Mouse (Mus musculus) heart, postnatal 0 days (tissue): ENCODE measurements around the gene Myo16. TPM values are rescaled to one million over a fixed set of nuclear protein-coding genes. Genes with fewer than 3 reads are reported as not detected.

Experiments used
- ATAC-seq: fragments of 200-750 bp; cut with Nextera tagmentation; 2 replicates; pipeline ENCODE4 v1.8.0; 2017; ENCODE audit warnings: low read depth, moderate number of reproducible peaks, moderate library complexity; ENCODE audit not compliant: insufficient read depth
- DNase-seq: peaks from one replicate; pipeline ENCODE4 v3.0.0-alpha.2; 2016; ENCODE audit warnings: low spot score
- H3K27ac ChIP-seq: fragments of 300-500 bp; sonication (generic); 2 replicates; pipeline ENCODE4 v1.5.1; 2014; ENCODE audit warnings: low read depth, mild to moderate bottlenecking
- H3K27me3 ChIP-seq: fragments of 300-500 bp; sonication (generic); 2 replicates; pipeline ENCODE4 v1.6.1; 2014; ENCODE audit warnings: low read length, mixed read lengths; ENCODE audit not compliant: control insufficient read depth, insufficient read depth
- H3K36me3 ChIP-seq: fragments of 300-500 bp; sonication (generic); replicated peaks from 2 replicates; pipeline ENCODE4 v1.6.1; 2014; ENCODE audit warnings: low read length, mixed read lengths; ENCODE audit not compliant: control insufficient read depth, insufficient read depth
- H3K4me1 ChIP-seq: fragments of 300-500 bp; sonication (generic); 2 replicates; pipeline ENCODE4 v1.6.1; 2014; ENCODE audit warnings: antibody characterized with exemption; ENCODE audit not compliant: control insufficient read depth, insufficient read depth
- H3K4me2 ChIP-seq: fragments of 300-500 bp; sonication (generic); 2 replicates; pipeline ENCODE4 v1.6.1; 2014; ENCODE audit warnings: low read depth, mild to moderate bottlenecking, low read length, moderate library complexity
- H3K4me3 ChIP-seq: fragments of 300-500 bp; sonication (generic); 2 replicates; pipeline ENCODE4 v1.5.1; 2014; ENCODE audit warnings: low read depth, low read length
- H3K9ac ChIP-seq: fragments of 300-500 bp; sonication (generic); replicated peaks from 2 replicates; pipeline ENCODE4 v1.6.1; 2014; ENCODE audit warnings: low read depth, low read length, mixed read lengths
- H3K9me3 ChIP-seq: fragments of 300-500 bp; sonication (generic); replicated peaks from 2 replicates; pipeline ENCODE4 v1.6.1; 2016; ENCODE audit warnings: low read length; ENCODE audit not compliant: control insufficient read depth
- CTCF ChIP-seq: IDR thresholded peaks from 2 replicates; pipeline ENCODE4 v1.5.1; 2016; ENCODE audit warnings: antibody characterized with exemption, control low read depth, low read depth
- EP300 ChIP-seq: IDR thresholded peaks from 2 replicates; pipeline ENCODE4 v1.6.1; 2016; ENCODE audit warnings: antibody characterized with exemption, low read depth
- WGBS: fragments of 180-500 bp; shearing (Covaris S2); extraction: QIAGEN DNeasy Blood & Tissue Kit; methylation state at CpG from one replicate; pipeline ENCODE4 v1.1.7; 2014; 5-methylcytosine and 5-hydroxymethylcytosine counted together
- polyA plus RNA-seq: library from polyadenylated mRNA; unstranded; fragments of >200 nt; fragmentation: Nextera tagmentation; extraction: Ambion mirVana; gene quantifications from 2 replicates; pipeline ENCODE4 v1.2.1, GENCODE M21; 2015
- total RNA-seq: library from RNA; depleted of rRNA; stranded (reverse); fragments of >200 nt; gene quantifications from 2 replicates; pipeline ENCODE4 v1.2.3, GENCODE M21; 2014; ENCODE audit warnings: low replicate concordance

Gene Myo16
- total and polyA plus RNA-seq, 2 experiments from 2014 or later = not detected

DNA sequence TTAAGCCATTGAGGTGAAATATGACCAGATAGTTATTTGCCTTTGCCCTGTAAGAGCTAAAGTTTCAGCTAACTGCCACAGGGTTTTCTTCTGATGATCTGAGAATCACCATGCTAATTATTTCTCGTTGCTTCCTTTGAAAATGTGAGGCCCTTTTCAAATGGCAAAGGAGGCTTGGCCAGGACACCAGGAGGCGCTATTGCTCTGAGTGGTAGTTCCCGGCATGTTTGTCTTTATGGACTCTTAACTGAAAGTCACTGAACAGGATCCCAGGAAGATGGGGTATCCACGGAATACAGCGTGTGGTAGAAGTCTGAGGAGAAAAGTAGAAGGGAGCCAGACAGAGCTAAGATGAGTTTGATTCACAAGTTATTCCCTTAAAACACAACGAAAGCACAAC lies 420.4 kb downstream of the Myo16 start:
- H3K27me3 ChIP-seq = no peaks in the 10 kb centered on the region
- peak; percentile 94 for TF ChIP-seq CTCF
- no peak for TF ChIP-seq EP300
- H3K36me3 ChIP-seq = no peaks in the 10 kb centered on the region
- H3K9me3 ChIP-seq = no peaks in the 10 kb centered on the region
- ATAC-seq (no peak), DNase-seq (peak; percentile 74)
- no peak overlapping the region for H3K4me2 ChIP-seq
- H3K27ac ChIP-seq = no peak overlapping the region
- 26% methylated on average over 6 of the region's 6 CpGs for WGBS
- no peaks in the 10 kb centered on the region for H3K4me1 ChIP-seq
- no peak overlapping the region for H3K9ac ChIP-seq
- no peak overlapping the region for H3K4me3 ChIP-seq

DNA sequence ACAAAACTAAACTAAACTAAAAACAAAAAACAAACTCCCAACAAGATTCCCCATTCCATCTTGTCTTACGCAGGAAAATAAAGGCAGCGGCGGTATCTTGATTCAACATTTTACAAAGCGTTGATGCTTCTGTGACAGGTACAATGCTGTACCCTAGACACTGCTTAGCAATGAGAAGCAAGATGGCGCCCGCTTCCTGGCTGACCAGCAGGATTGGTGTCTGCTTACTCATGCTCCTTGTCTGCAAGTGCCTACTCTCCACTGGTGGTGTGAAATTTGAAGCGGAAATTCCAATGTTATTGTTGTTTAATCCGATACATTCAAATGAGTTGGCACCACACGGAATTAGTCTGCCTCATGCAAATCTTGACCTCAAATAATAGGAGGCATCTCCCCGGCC lies 421.5 kb downstream of the Myo16 start:
- TF ChIP-seq CTCF = no peak
- TF ChIP-seq EP300 = no peak
- H3K4me2 ChIP-seq = no peak overlapping the region
- H3K4me1 ChIP-seq = no peaks in the 10 kb centered on the region
- H3K36me3 ChIP-seq = no peaks in the 10 kb centered on the region
- H3K9me3 ChIP-seq = no peaks in the 10 kb centered on the region
- no peak overlapping the region for H3K9ac ChIP-seq
- DNase-seq = no peak
- no peak for ATAC-seq
- H3K4me3 ChIP-seq = no peak overlapping the region
- no peaks in the 10 kb centered on the region for H3K27me3 ChIP-seq
- H3K27ac ChIP-seq = no peak overlapping the region
- 96% methylated on average over 10 of the region's 10 CpGs for WGBS

DNA sequence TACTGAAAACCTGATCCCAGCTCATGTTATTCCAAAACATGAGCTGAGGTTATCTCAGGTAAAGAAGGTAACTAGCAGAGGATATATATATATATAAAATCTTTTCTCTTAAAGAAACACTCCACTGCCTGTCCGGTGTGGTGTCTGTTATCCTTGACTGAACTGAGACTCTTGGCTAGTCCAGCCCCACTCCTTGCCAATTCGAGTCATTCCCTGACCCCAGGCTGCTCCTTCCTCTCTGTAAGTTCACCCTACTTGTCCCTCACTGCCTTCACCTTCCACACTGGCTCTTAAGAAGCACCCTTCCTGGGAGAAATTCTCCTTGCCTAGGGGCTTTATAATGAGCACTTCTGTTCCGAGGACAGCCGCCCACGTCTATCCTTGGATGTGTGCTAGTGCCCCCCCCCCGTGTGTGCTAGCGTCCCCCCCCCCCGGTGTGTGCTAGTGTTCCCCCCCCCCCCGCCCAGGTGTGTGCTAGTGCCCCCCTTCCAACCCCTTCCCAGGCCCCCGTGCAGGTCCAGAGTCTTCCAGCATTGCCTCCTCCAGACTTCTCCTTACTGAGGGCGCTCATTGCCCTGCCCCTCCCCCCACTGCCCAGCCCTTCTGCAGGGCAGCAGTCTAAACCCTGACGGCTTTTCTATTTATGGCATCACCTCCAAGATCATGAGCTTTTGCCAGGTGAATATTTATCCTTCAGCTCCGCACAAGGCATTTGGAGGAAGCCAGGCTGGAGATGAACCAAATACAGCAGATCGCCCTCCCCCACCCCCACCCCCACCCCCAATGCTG lies 433.4 kb downstream of the Myo16 start:
- ATAC-seq (peak; percentile 80; the same call in 1 of the 2 replicates), DNase-seq (peak; percentile 51)
- Histone ChIP-seq H3K9ac (no peak overlapping the region), H3K4me1 (peaks cover 16% of the 10 kb centered on the region; the same call in 1 of the 2 replicates), H3K36me3 (no peaks in the 10 kb centered on the region), H3K9me3 (no peaks in the 10 kb centered on the region), H3K27ac (peak overlapping the region; percentile 55), H3K27me3 (no peaks in the 10 kb centered on the region), H3K4me2 (peak overlapping the region; percentile 14; the same call in 1 of the 2 replicates), H3K4me3 (no peak overlapping the region)
- WGBS = 21% methylated on average over 11 of the region's 14 CpGs
- TF ChIP-seq EP300 (no peak), CTCF (no peak)

DNA sequence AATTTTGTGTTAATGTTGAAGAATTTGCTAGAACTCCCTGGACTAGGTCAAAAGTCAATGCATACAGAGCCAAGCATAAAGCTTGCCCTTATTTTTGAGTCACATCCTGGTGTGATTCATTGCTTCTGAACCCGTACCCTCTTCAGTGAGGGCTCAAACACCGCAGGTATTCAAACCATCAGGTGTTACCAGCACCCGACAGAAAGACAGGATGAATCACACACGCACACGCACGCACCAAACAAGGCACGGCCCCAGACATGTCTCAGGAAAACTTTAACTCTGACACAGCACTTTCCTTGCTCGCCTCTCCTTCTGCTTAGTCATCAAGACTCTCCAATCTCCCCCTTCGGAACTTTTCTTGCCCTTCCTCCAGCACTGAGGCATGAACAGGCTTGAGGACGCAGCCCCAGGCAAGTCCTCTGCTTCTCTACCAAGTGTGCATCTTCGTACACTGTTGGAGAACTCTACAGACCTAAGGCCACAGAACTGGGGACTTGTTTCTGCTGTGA lies 435.8 kb downstream of the Myo16 start:
- Histone ChIP-seq H3K9me3 (no peaks in the 10 kb centered on the region), H3K9ac (no peak overlapping the region), H3K4me3 (no peak overlapping the region), H3K27ac (no peak overlapping the region), H3K27me3 (no peaks in the 10 kb centered on the region), H3K36me3 (no peaks in the 10 kb centered on the region), H3K4me2 (no peak overlapping the region), H3K4me1 (peaks cover 16% of the 10 kb centered on the region; the same call in 1 of the 2 replicates)
- 76% methylated on average over 11 of the region's 11 CpGs for WGBS
- no peak for ATAC-seq
- DNase-seq = no peak
- TF ChIP-seq CTCF (no peak), EP300 (no peak)

DNA sequence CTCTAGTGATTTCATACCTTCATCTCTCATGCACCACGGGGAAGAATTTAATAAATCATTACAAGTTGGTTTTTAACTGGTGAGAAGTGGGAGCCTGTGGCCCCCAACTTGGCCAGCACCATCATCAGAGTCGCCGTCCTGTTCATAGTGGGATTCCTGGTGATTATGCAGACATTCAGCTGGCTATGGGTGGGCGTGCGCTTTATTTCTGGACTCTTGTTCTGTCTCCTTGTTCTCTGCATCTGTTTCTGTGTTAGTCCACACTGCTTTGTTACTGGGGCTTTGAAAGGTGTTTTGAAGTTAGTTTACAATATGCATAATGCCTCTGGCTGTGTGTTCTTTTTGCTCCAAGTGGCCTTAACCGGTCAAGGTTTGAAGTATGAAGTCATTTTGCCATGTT lies 439.2 kb downstream of the Myo16 start:
- no peak for DNase-seq
- Histone ChIP-seq H3K4me2 (no peak overlapping the region), H3K9me3 (no peaks in the 10 kb centered on the region), H3K36me3 (no peaks in the 10 kb centered on the region), H3K4me3 (no peak overlapping the region), H3K27me3 (no peaks in the 10 kb centered on the region), H3K27ac (no peak overlapping the region), H3K9ac (no peak overlapping the region), H3K4me1 (0 out of 2 replicates have a peak, but pooled peaks cover 2% of the 10 kb centered on the region)
- TF ChIP-seq CTCF (no peak), EP300 (no peak)
- 85% methylated on average over 6 of the region's 6 CpGs for WGBS
- no peak for ATAC-seq
